Mouse (Mus musculus) CH12.LX (cell line): ENCODE measurements around the gene Tspan14. TPM values are rescaled to one million over a fixed set of nuclear protein-coding genes. Genes with fewer than 3 reads are reported as not detected.
A peak's percentile ranks its signal among the peaks of the same experiment; 100 is the strongest.

ENCODE experiments used
- DNase-seq: peaks from one replicate; pipeline ENCODE4 v3.0.0-alpha.2; 2013; ENCODE audit errors: extremely low read depth
- H3K27ac ChIP-seq: 2 replicates; pipeline ENCODE4 v1.5.1; 2012; ENCODE audit warnings: low read depth, mild to moderate bottlenecking, control low read depth, moderate library complexity; ENCODE audit not compliant: insufficient read depth
- H3K27me3 ChIP-seq: replicated peaks from 2 replicates; pipeline ENCODE3; 2012; ENCODE audit warnings: inconsistent platforms
- H3K36me3 ChIP-seq, 2 experiments: replicated peaks in 1 of 2; 2 replicates each; pipeline versions ENCODE3 to v1.6.1; 2012; ENCODE audit warnings: inconsistent platforms in 1 of 2, low read length in 1 of 2, mild to moderate bottlenecking in 1 of 2, mixed read lengths in 1 of 2, moderate library complexity in 1 of 2; ENCODE audit not compliant: control insufficient read depth in 1 of 2, insufficient read depth in 1 of 2
- H3K4me1 ChIP-seq, 2 experiments: 2 replicates each; pipeline ENCODE4 v1.6.1; 2012; ENCODE audit warnings: inconsistent platforms in 1 of 2, moderate library complexity in 1 of 2; ENCODE audit not compliant: insufficient read depth in 2 of 2, control insufficient read depth in 1 of 2
- H3K4me2 ChIP-seq: 2 replicates; pipeline ENCODE4 v1.6.1; 2012; ENCODE audit warnings: low read depth, mild to moderate bottlenecking, control low read depth; ENCODE audit not compliant: poor library complexity, insufficient read depth, severe bottlenecking
- H3K4me3 ChIP-seq, 3 experiments: fragments of 150-350 bp in 1 of 3; sonication (generic) in 1 of 3; replicated peaks in 1 of 3; 2 replicates each; pipeline versions ENCODE3 to v1.5.1; 2011 to 2012; ENCODE audit warnings: low read depth in 2 of 3, low read length in 2 of 3, mild to moderate bottlenecking in 2 of 3, moderate library complexity in 2 of 3, control low read depth in 1 of 3, improper control_type of control experiment in 1 of 3, inconsistent platforms in 1 of 3, mixed read lengths in 1 of 3; ENCODE audit not compliant: poor library complexity in 1 of 3
- H3K79me2 ChIP-seq: replicated peaks from 2 replicates; pipeline ENCODE4 v1.6.1; 2012; ENCODE audit warnings: mild to moderate bottlenecking, moderate library complexity; ENCODE audit not compliant: control insufficient read depth, poor library complexity, insufficient read depth, severe bottlenecking; ENCODE audit errors: extremely low read depth
- H3K9ac ChIP-seq: 2 replicates; pipeline ENCODE4 v1.6.1; 2012; ENCODE audit warnings: low read depth, mild to moderate bottlenecking, control low read depth, moderate library complexity; ENCODE audit not compliant: insufficient read depth
- H3K9me3 ChIP-seq: replicated peaks from 2 replicates; pipeline ENCODE3; 2012; ENCODE audit warnings: low read length, inconsistent platforms, mixed read lengths
- CHD1 ChIP-seq: IDR thresholded peaks from 2 replicates; pipeline ENCODE4 v1.6.1; 2012; ENCODE audit warnings: low read depth, low read length, improper control_type of control experiment, inconsistent platforms
- CHD2 ChIP-seq: IDR thresholded peaks from 2 replicates; pipeline ENCODE4 v1.6.1; 2011; ENCODE audit warnings: low read length, improper control_type of control experiment
- ETS1 ChIP-seq: conservative IDR thresholded peaks from 2 replicates; pipeline ENCODE4 v1.6.1; 2012; ENCODE audit warnings: low read depth, mild to moderate bottlenecking, inconsistent platforms, low read length, improper control_type of control experiment, moderate library complexity
- GABPA ChIP-seq: IDR thresholded peaks from 2 replicates; pipeline ENCODE4 v1.6.1; 2012; ENCODE audit warnings: low read depth, low read length, improper control_type of control experiment, inconsistent platforms; ENCODE audit not compliant: insufficient replicate concordance
- HCFC1 ChIP-seq: IDR thresholded peaks from 2 replicates; pipeline ENCODE4 v1.6.1; 2012; ENCODE audit warnings: low read depth, mild to moderate bottlenecking, inconsistent platforms, low read length, improper control_type of control experiment
- IRF4 ChIP-seq: IDR thresholded peaks from 2 replicates; pipeline ENCODE4 v1.6.1; 2014; ENCODE audit warnings: low read depth, mild to moderate bottlenecking, inconsistent platforms, low read length, improper control_type of control experiment
- JUN ChIP-seq: IDR thresholded peaks from 2 replicates; pipeline ENCODE4 v1.6.1; 2011; ENCODE audit warnings: low read depth, mild to moderate bottlenecking, low read length, improper control_type of control experiment, moderate library complexity; ENCODE audit not compliant: insufficient read depth
- JUND ChIP-seq: conservative IDR thresholded peaks from 2 replicates; pipeline ENCODE4 v1.6.1; 2011; ENCODE audit warnings: low read depth, low read length, improper control_type of control experiment
- MAFK ChIP-seq: IDR thresholded peaks from 2 replicates; pipeline ENCODE4 v1.6.1; 2011; ENCODE audit warnings: low read length, improper control_type of control experiment; ENCODE audit not compliant: insufficient replicate concordance
- MYC ChIP-seq: IDR thresholded peaks from 2 replicates; pipeline ENCODE4 v1.6.1; 2011; ENCODE audit warnings: low read depth, mild to moderate bottlenecking, improper control_type of control experiment, low read length
- PAX5 ChIP-seq: IDR thresholded peaks from 2 replicates; pipeline ENCODE4 v1.6.1; 2012; ENCODE audit warnings: low read length, inconsistent platforms, mixed read lengths
- POLR2A ChIP-seq: IDR thresholded peaks from 2 replicates; pipeline ENCODE4 v1.6.1; 2011; ENCODE audit warnings: low read depth, mild to moderate bottlenecking, improper control_type of control experiment, low read length
- RAD21 ChIP-seq: IDR thresholded peaks from 2 replicates; pipeline ENCODE4 v1.6.1; 2011; ENCODE audit warnings: low read depth, mild to moderate bottlenecking, low read length, improper control_type of control experiment, moderate library complexity
- RCOR1 ChIP-seq: conservative IDR thresholded peaks from 2 replicates; pipeline ENCODE4 v1.6.1; 2012; ENCODE audit warnings: low read depth, mild to moderate bottlenecking, inconsistent platforms, low read length, improper control_type of control experiment
- SIN3A ChIP-seq: IDR thresholded peaks from 2 replicates; pipeline ENCODE4 v1.6.1; 2012; ENCODE audit warnings: low read length, improper control_type of control experiment, inconsistent platforms
- SMC3 ChIP-seq: IDR thresholded peaks from 2 replicates; pipeline ENCODE4 v1.6.1; 2011; ENCODE audit warnings: low read depth, low read length, improper control_type of control experiment
- TBP ChIP-seq: conservative IDR thresholded peaks from 2 replicates; pipeline ENCODE4 v1.6.1; 2011; ENCODE audit warnings: low read depth, low read length, improper control_type of control experiment
- UBTF ChIP-seq: IDR thresholded peaks from 2 replicates; pipeline ENCODE4 v1.6.1; 2012; ENCODE audit warnings: low read depth, mild to moderate bottlenecking, inconsistent platforms, low read length, improper control_type of control experiment, moderate library complexity
- USF2 ChIP-seq: conservative IDR thresholded peaks from 2 replicates; pipeline ENCODE4 v1.6.1; 2011; ENCODE audit warnings: low read depth, low read length, improper control_type of control experiment
- ZC3H11A ChIP-seq: IDR thresholded peaks from 2 replicates; pipeline ENCODE4 v1.6.1; 2012; ENCODE audit warnings: low read depth, mild to moderate bottlenecking, inconsistent platforms, low read length, improper control_type of control experiment
- ZKSCAN1 ChIP-seq: IDR thresholded peaks from 2 replicates; pipeline ENCODE4 v1.6.1; 2012; ENCODE audit warnings: low read depth, inconsistent platforms, low read length, improper control_type of control experiment, borderline replicate concordance
- ZMIZ1 ChIP-seq: IDR thresholded peaks from 2 replicates; pipeline ENCODE4 v1.6.1; 2012; ENCODE audit warnings: low read depth, mild to moderate bottlenecking, inconsistent platforms, low read length, improper control_type of control experiment
- dilution Hi-C: fragments of 300-500 bp; cut with MboI; formaldehyde crosslinking; loops from 2 replicates; pipeline ENCODE4 v1.14.3; 2020; ENCODE audit warnings: low sequenced_read_pairs; ENCODE audit not compliant: extremely low pct_unique_long_range_greater_than_20kb, extremely low pct_ligation_motif_present
- in situ Hi-C: fragments of 300-500 bp; cut with MboI; formaldehyde crosslinking; loops from 3 replicates; pipeline ENCODE4 v1.14.3; 2019; ENCODE audit warnings: low sequenced_read_pairs, low pct_ligation_motif_present, low pct_unique_long_range_greater_than_20kb, mixed read lengths
- polyA plus RNA-seq: library from polyadenylated mRNA; unstranded; fragments of >175 nt; gene quantifications from 2 replicates; pipeline ENCODE4 v1.2.1, GENCODE M21; 2012; ENCODE audit warnings: low read depth; ENCODE audit not compliant: insufficient read length
- total RNA-seq, 2 experiments: library from RNA; depleted of rRNA; stranded (reverse); fragments of 300-350 nt in 1 of 2; fragments of >200 nt in 1 of 2; gene quantifications; 2 replicates each; pipeline ENCODE4 v1.2.3; 2012 to 2014

The Tspan14 gene
- total and polyA plus RNA-seq, 3 experiments = 11.6 to 19.1 (median 14.9) TPM

- TF ChIP-seq UBTF (no peak), ZKSCAN1 (no peak), MAFK (no peak), SIN3A (no peak), ZMIZ1 (no peak), JUN (peak; percentile 82)
Measured at GRCm38 (mm10) chr14:40999904-41000645, 33.5 kb upstream of the Tspan14 start (continued).

GRCm38 (mm10) chr14:40996171-40996570 lies 29.6 kb upstream of the Tspan14 start:
- TF ChIP-seq POLR2A = no peak
- TF ChIP-seq MYC = no peak
- TF ChIP-seq RAD21 = no peak
- TF ChIP-seq CHD2 = no peak
- Histone ChIP-seq H3K36me3 (peaks cover 0 to 14% of the 10 kb centered on the region in 2 experiments), H3K4me2 (no peak overlapping the region), H3K4me3 (no peak overlapping the region), H3K9ac (no peak overlapping the region), H3K27ac (no peak overlapping the region), H3K79me2 (no peaks in the 10 kb centered on the region), H3K27me3 (no peaks in the 10 kb centered on the region), H3K4me1 (peaks cover 10 to 40% of the 10 kb centered on the region in 2 experiments; a peak in 3 of 4 replicates), H3K9me3 (no peaks in the 10 kb centered on the region)
- DNase-seq = no peak
- in situ Hi-C loops = no loop called here
- dilution Hi-C loops = no loop called here

GRCm38 (mm10) chr14:40992464-40992863 lies 25.9 kb upstream of the Tspan14 start:
- no peak overlapping the region for H3K9ac ChIP-seq
- no peaks in the 10 kb centered on the region for H3K79me2 ChIP-seq
- H3K4me3 ChIP-seq = no peak overlapping the region
- no peak for DNase-seq
- H3K27me3 ChIP-seq = no peaks in the 10 kb centered on the region
- H3K4me2 ChIP-seq = no peak overlapping the region
- TF ChIP-seq JUND (no peak), SMC3 (no peak), ETS1 (no peak), USF2 (no peak), GABPA (no peak), ZC3H11A (no peak), HCFC1 (no peak), PAX5 (no peak), IRF4 (no peak), RAD21 (no peak), CHD1 (no peak), RCOR1 (no peak), TBP (no peak)
- TF ChIP-seq, all 38 proteins: peak for 0
- Histone ChIP-seq H3K27ac (no peak overlapping the region), H3K36me3 (peaks cover 0 to 6% of the 10 kb centered on the region in 2 experiments), H3K9me3 (no peaks in the 10 kb centered on the region), H3K4me1 (peaks cover 0 to 10% of the 10 kb centered on the region in 2 experiments; a peak in 2 of 4 replicates)
- dilution Hi-C loops (no loop called here), in situ Hi-C loops (no loop called here)
